Mouse (Mus musculus): ENCODE measurements at regions not wholly inside any gene's neighbourhood (a gene's known extent, or its start where the extent isn't known, plus 50 kb on each side); places are given as distances from the start of the nearest gene placed in this dataset.

GRCm38 (mm10) chr9:87412894-87413293 is 157.6 kb upstream of the Cep162 start:
- TF ChIP-seq POLR2A (IDR thresholded peaks at IDR 0.05; ENCODE audit: extremely low read depth, insufficient read depth, low read length) (no peak), CTCF (IDR thresholded peaks at IDR 0.05; ENCODE audit: extremely low read depth, insufficient read depth, low read length) (no peak)

Measured in cortical plate, adult 2 months (tissue).